ENCODE assay signal across 27 mouse cellular contexts in the genomic region with DNA sequence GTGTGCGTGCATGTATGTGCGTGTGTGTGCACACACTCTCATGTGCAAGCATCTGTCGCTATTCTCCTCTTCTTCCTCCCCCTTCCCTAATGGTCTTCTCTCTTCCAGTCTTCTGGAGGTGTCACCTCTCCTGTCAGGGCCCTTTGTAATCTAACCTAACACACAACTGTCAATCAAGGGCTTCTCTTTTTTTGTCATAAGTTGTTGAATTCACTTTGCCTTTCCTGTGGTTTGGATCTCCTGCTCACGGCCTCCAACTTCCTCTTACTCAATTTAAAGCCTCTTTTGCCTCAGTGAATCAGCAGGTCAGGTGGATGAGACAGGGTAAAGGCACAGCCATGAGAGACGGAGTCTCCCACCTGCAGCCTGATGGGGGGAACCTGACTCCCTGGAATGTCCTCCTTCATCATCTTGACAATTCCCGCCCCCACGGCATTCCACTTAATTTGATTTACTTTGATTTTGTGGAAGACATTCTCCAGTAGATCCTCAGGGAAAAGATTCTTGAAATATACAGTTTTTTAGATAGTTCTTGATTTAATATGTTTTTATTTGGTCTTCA. TPM values are rescaled to one million over a fixed set of nuclear protein-coding genes. Genes with fewer than 3 reads are reported as not detected.
DNase-seq lines count a peak whose midpoint lies in the region; ATAC-seq lines count a peak whose summit lies in the region.
"Had no signal": no experiment of that assay in that cellular context is flagged by ENCODE, and none has a peak within 500 bp of the region (broad histone marks: within the 10 kb centered on the region; RNA-seq: fewer than 3 reads in every experiment).

No protein-coding gene starts in this region.

- H3K9me3 ChIP-seq in midbrain, embryonic 11.5 days (ENCODE audit: control insufficient read depth, low read length) = no peaks in the 10 kb centered on the region
- H3K9me3 ChIP-seq in midbrain, embryonic 14.5 days (ENCODE audit: control insufficient read depth, low read length) = no peaks in the 10 kb centered on the region
- H3K9me3 ChIP-seq: embryonic facial prominence, embryonic 13.5 days; forebrain, embryonic 13.5 days; hindbrain, embryonic 10.5 days; limb, embryonic 10.5 days had no signal

- H3K36me3 ChIP-seq in midbrain, embryonic 11.5 days (ENCODE audit: control insufficient read depth, insufficient read depth, low read length) = no peaks in the 10 kb centered on the region
- H3K36me3 ChIP-seq in midbrain, embryonic 14.5 days (ENCODE audit: control insufficient read depth, insufficient read depth, low read length) = no peaks in the 10 kb centered on the region
- H3K36me3 ChIP-seq: embryonic facial prominence, embryonic 13.5 days; hindbrain, embryonic 10.5 days; limb, embryonic 10.5 days had no signal

- H3K4me3 ChIP-seq in midbrain, embryonic 11.5 days (ENCODE audit: low read depth, low read length) = no peak overlapping the region
- no peak overlapping the region for H3K4me3 ChIP-seq in midbrain, embryonic 14.5 days (replicated peaks; ENCODE audit: low read depth, low read length)
- H3K4me3 ChIP-seq: embryonic facial prominence, embryonic 13.5 days; erythroblast, embryonic 14.5 days; forebrain, embryonic 13.5 days; gastrocnemius, adult 2 months; hindbrain, embryonic 10.5 days; left cerebral cortex, adult 2 months; limb, embryonic 10.5 days had no signal

- no peak overlapping the region for H3K4me2 ChIP-seq in midbrain, embryonic 11.5 days
- H3K4me2 ChIP-seq in midbrain, embryonic 14.5 days (ENCODE audit: low read length) = no peak overlapping the region
- H3K4me2 ChIP-seq: embryonic facial prominence, embryonic 13.5 days; forebrain, embryonic 13.5 days; heart, embryonic 11.5 days had no signal

- peak; percentile 57 for DNase-seq in midbrain, embryonic 11.5 days (ENCODE audit: low spot score, missing footprints)
- no peak for DNase-seq in midbrain, embryonic 14.5 days
- DNase-seq in MEL-GATA-1-ER (ENCODE audit: extremely low read depth, low read depth) = peak; percentile 33
- peak; percentile 42 for DNase-seq in naive thymus-derived CD4-positive, alpha-beta T cell, adult 2 months (ENCODE audit: low read depth)
- no peak for DNase-seq in cerebellum, adult 11-12 months
- no peak for DNase-seq in cerebellum, adult 9-11 months
- no peak for DNase-seq in right cerebral cortex, adult 18-20 months
- DNase-seq: adrenal gland, postnatal 14 days; cerebellum, postnatal 14 days; embryo, embryonic 11 days; gastrocnemius, adult 2 months; layer of hippocampus, adult 9-11 months; liver had no signal

- no peak overlapping the region for H3K9ac ChIP-seq in midbrain, embryonic 11.5 days (ENCODE audit: low read length)
- H3K9ac ChIP-seq in midbrain, embryonic 14.5 days (replicated peaks; ENCODE audit: low read length) = no peak overlapping the region
- H3K9ac ChIP-seq: embryonic facial prominence, embryonic 13.5 days; forebrain, embryonic 13.5 days had no signal

- 80% methylated on average over 7 of the region's 7 CpGs for WGBS in midbrain, embryonic 11.5 days
- WGBS in midbrain, embryonic 14.5 days = 86% methylated on average over 7 of the region's 7 CpGs

- no peak for ATAC-seq in midbrain, embryonic 11.5 days (ENCODE audit: low FRiP score)
- ATAC-seq in midbrain, embryonic 14.5 days (ENCODE audit: low FRiP score, low TSS enrichment) = no peak
- peak; percentile 74 to 77 for ATAC-seq in hematopoietic stem cell, adult 5-6 weeks (replicated peaks in 1 of 2; ENCODE audit: insufficient read depth in 1 of 2, low FRiP score in 2 of 2, low TSS enrichment in 1 of 2, low read depth in 1 of 2, poor library complexity in 2 of 2, severe bottlenecking in 2 of 2)
- ATAC-seq: forebrain, embryonic 13.5 days; hindbrain, postnatal 0 days; intestine, embryonic 16.5 days; lung, postnatal 0 days had no signal

- H3K27ac ChIP-seq in midbrain, embryonic 11.5 days (ENCODE audit: low read depth, low read length) = no peak overlapping the region
- H3K27ac ChIP-seq in midbrain, embryonic 14.5 days (replicated peaks; ENCODE audit: low read depth, low read length) = no peak overlapping the region
- H3K27ac ChIP-seq: embryonic facial prominence, embryonic 13.5 days; forebrain, embryonic 13.5 days; hindbrain, embryonic 10.5 days; hindbrain, postnatal 0 days; left cerebral cortex, adult 2 months; limb, embryonic 10.5 days had no signal

- H3K4me1 ChIP-seq in midbrain, embryonic 11.5 days (ENCODE audit: control insufficient read depth, insufficient read depth, low read length) = no peaks in the 10 kb centered on the region
- H3K4me1 ChIP-seq in midbrain, embryonic 14.5 days (ENCODE audit: control insufficient read depth, insufficient read depth, low read length) = no peaks in the 10 kb centered on the region
- H3K4me1 ChIP-seq: embryonic facial prominence, embryonic 13.5 days; forebrain, embryonic 13.5 days; hindbrain, embryonic 10.5 days; limb, embryonic 10.5 days had no signal

- H3K27me3 ChIP-seq in midbrain, embryonic 11.5 days (ENCODE audit: control insufficient read depth, insufficient read depth, low read length) = no peaks in the 10 kb centered on the region
- no peaks in the 10 kb centered on the region for H3K27me3 ChIP-seq in midbrain, embryonic 14.5 days (ENCODE audit: control insufficient read depth, insufficient read depth, low read length)
- H3K27me3 ChIP-seq: embryonic facial prominence, embryonic 13.5 days; forebrain, embryonic 13.5 days had no signal

RNA-seq across cellular contexts. Expression of a gene that starts 14.8 kb away (rescaled TPM):
- 39.3 and 39.9 TPM in 2 replicates for polyA plus RNA-seq in midbrain, embryonic 11.5 days (2014; fragmentation: Nextera tagmentation; extraction: Ambion mirVana)
- polyA plus RNA-seq in midbrain, embryonic 14.5 days (2014; fragmentation: Nextera tagmentation; extraction: Ambion mirVana) = 9.9 and 11.1 TPM in 2 replicates
- total RNA-seq in hematopoietic stem cell, adult 5-6 weeks (2017) = 349 and 424 TPM in 2 replicates

RNA-seq across cellular contexts. Expression of a gene that starts 27.4 kb away (rescaled TPM):
- 0.68 and 0.94 TPM in 2 replicates for polyA plus RNA-seq in midbrain, embryonic 11.5 days (2014; fragmentation: Nextera tagmentation; extraction: Ambion mirVana)
- polyA plus RNA-seq in midbrain, embryonic 14.5 days (2014; fragmentation: Nextera tagmentation; extraction: Ambion mirVana) = 0.20 and 0.55 TPM in 2 replicates
- total RNA-seq in hematopoietic stem cell, adult 5-6 weeks (2017) = 0.74 and 1.3 TPM in 2 replicates
- total RNA-seq: adrenal gland, postnatal 14 days; gastrocnemius, adult 2 months; gastrocnemius, postnatal 4 days had no signal
- polyA plus RNA-seq: erythroblast, embryonic 14.5 days; heart, postnatal 0 days; intestine, embryonic 16.5 days; large intestine, adult 2 months had no signal

Comparison
In these comparisons a context has a peak if more than half of its experiments do, and no peak if none do; other contexts are left out.
1. DNase-seq: peak in midbrain, embryonic 11.5 days (single experiment), MEL-GATA-1-ER (single experiment) and naive thymus-derived CD4-positive, alpha-beta T cell, adult 2 months (single experiment); none in midbrain, embryonic 14.5 days (single experiment), cerebellum, adult 11-12 months (single experiment), cerebellum, adult 9-11 months (single experiment) and right cerebral cortex, adult 18-20 months (single experiment).
2. ATAC-seq: peak in hematopoietic stem cell, adult 5-6 weeks (2 of 2); none in midbrain, embryonic 11.5 days (single experiment) and midbrain, embryonic 14.5 days (single experiment).